Mouse (Mus musculus) adrenal gland, postnatal 4 days (tissue): Measurements from ENCODE around the gene Spg7. TPM values are rescaled to one million over a fixed set of nuclear protein-coding genes. Genes with fewer than 3 reads are reported as not detected.
"Not testable (repeated sequence)": the region's sequence is repeated elsewhere in the genome, so short reads cannot be mapped to it uniquely, and the experiment has no call there.

Source experiments
- DNase-seq, 2 experiments: peaks; one replicate each; pipeline ENCODE4 v3.0.0; 2021 to 2022; ENCODE audit warnings: low spot score in 2 of 2, mixed read lengths in 2 of 2
- total RNA-seq, 2 experiments: library from RNA; stranded (reverse); gene quantifications; 2 replicates each; pipeline ENCODE4 v1.2.3; 2021

Gene Spg7
- total RNA-seq, 2 experiments from 2014 or later: 67.6 to 72.6 TPM

- DNase-seq: no peak
Measured at GRCm38 (mm10) chr8:123040110-123040650, 22.6 kb upstream of the Spg7 start.

GRCm38 (mm10) chr8:123041008-123041773 is 21.6 kb upstream of the Spg7 start:
- peak; percentile 19 to 21 for DNase-seq

GRCm38 (mm10) chr8:123041774-123042105 is 21.0 kb upstream of the Spg7 start:
- no peak for DNase-seq

GRCm38 (mm10) chr8:123042158-123042973 is 20.4 kb upstream of the Spg7 start, which contains the start of gene Ankrd11:
Gene Ankrd11 (minus strand): TSS chr8:123042277.
- DNase-seq: peak; percentile 97 to 98

- DNase-seq: no peak
Measured at GRCm38 (mm10) chr8:123042974-123043625, 19.6 kb upstream of the Spg7 start.

GRCm38 (mm10) chr8:123043941-123044340 is 18.8 kb upstream of the Spg7 start:
- no peak for DNase-seq

GRCm38 (mm10) chr8:123044743-123045425 is 17.9 kb upstream of the Spg7 start:
- DNase-seq: not testable (repeated sequence)

- DNase-seq: no peak
Measured at GRCm38 (mm10) chr8:123046706-123047105, 16.0 kb upstream of the Spg7 start.

GRCm38 (mm10) chr8:123047827-123048226 is 14.9 kb upstream of the Spg7 start:
- DNase-seq: no peak

- DNase-seq: no peak
Measured at GRCm38 (mm10) chr8:123048402-123048801, 14.3 kb upstream of the Spg7 start.

GRCm38 (mm10) chr8:123051458-123051857 is 11.3 kb upstream of the Spg7 start:
- DNase-seq: no peak

GRCm38 (mm10) chr8:123064072-123064471 is 1.3 kb downstream of the Spg7 start:
- DNase-seq: no peak

- DNase-seq: no peak
Measured at GRCm38 (mm10) chr8:123064809-123065213, 2.1 kb downstream of the Spg7 start.

- DNase-seq: peak; percentile 91 to 92
Measured at GRCm38 (mm10) chr8:123065214-123066100, 2.7 kb downstream of the Spg7 start.

GRCm38 (mm10) chr8:123066101-123066683 is 3.5 kb downstream of the Spg7 start:
- DNase-seq: no peak

GRCm38 (mm10) chr8:123071176-123071575 is 8.4 kb downstream of the Spg7 start:
- no peak for DNase-seq

GRCm38 (mm10) chr8:123077213-123077612 is 14.5 kb downstream of the Spg7 start:
- DNase-seq: no peak

GRCm38 (mm10) chr8:123082993-123083392 is 20.3 kb downstream of the Spg7 start:
- DNase-seq: no peak

GRCm38 (mm10) chr8:123083610-123084009 is 20.9 kb downstream of the Spg7 start:
- no peak for DNase-seq

GRCm38 (mm10) chr8:123087289-123087688 is 24.5 kb downstream of the Spg7 start:
- no peak for DNase-seq
